In the genomic region with DNA sequence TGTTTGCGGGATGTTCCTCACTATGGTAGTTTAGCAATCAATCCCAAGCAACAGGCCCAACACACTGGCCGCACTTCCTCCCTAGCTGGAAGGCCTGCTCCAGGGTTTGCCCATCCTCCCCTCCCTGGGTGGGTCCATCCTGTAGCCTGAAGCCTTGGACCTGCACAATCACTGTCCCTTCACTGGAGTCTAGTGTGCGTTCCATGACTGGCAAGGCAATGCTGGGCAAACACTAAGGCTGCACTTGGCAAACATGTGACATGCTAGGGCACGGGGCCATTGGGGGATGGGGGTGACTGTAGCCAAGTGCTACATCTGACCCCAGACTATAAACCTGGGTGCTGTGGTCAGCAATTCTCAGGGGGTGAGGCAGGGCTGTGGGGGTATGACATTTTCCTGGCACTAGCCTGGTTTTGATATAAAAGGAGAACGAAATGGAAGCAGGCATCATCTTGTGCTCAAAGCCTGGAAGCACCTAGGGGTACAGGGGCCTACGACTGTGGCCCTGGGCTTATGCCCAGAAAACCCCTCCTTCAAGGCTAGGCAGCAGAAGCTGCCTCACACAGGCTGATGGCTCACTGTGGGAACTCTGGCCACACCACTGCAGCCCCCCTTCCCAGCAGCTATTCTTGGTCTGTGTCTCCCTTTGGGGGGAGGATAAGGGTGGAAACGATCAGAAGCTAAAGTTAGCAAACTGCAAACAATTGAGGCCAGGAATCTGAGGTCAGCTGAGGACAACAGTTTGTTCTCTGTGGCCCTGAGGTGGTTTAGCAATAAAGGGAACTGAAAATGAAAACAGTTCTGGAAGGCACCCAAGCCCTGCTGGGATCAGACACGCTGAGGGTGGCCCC, we compare ENCODE assay signal across 9 mouse cellular contexts. TPM values are rescaled to one million over a fixed set of nuclear protein-coding genes. Genes with fewer than 3 reads are reported as not detected.
A peak's percentile ranks its signal among the peaks of the same experiment; 100 is the strongest.
DNase-seq lines count a peak whose midpoint lies in the region; ATAC-seq lines count a peak whose summit lies in the region.
"Had no signal": no experiment of that assay in that cellular context is flagged by ENCODE, and none has a peak within 500 bp of the region (broad histone marks: within the 10 kb centered on the region; RNA-seq: fewer than 3 reads in every experiment).

No protein-coding gene starts in this region.

- H3K4me1 ChIP-seq in heart, embryonic 11.5 days (ENCODE audit: control insufficient read depth, insufficient read depth, low read length): peaks cover 63% of the 10 kb centered on the region
- peaks cover 58% of the 10 kb centered on the region for H3K4me1 ChIP-seq in kidney, embryonic 16.5 days (ENCODE audit: insufficient read depth, low read length)

- H3K9ac ChIP-seq in heart, embryonic 11.5 days (ENCODE audit: low read depth, low read length): no peak overlapping the region
- H3K9ac ChIP-seq in kidney, embryonic 16.5 days (replicated peaks; ENCODE audit: low read length): no peak overlapping the region; the same call in 1 of the 2 replicates
- H3K9ac ChIP-seq: neural tube, embryonic 12.5 days had no signal

- H3K36me3 ChIP-seq in heart, embryonic 11.5 days (ENCODE audit: control insufficient read depth, insufficient read depth, low read length): no peaks in the 10 kb centered on the region
- H3K36me3 ChIP-seq in kidney, embryonic 16.5 days (ENCODE audit: insufficient read depth, low read length): no peaks in the 10 kb centered on the region
- H3K36me3 ChIP-seq: neural tube, embryonic 12.5 days had no signal

- no peaks in the 10 kb centered on the region for H3K27me3 ChIP-seq in heart, embryonic 11.5 days (ENCODE audit: control insufficient read depth, insufficient read depth, low read length)
- no peaks in the 10 kb centered on the region for H3K27me3 ChIP-seq in kidney, embryonic 16.5 days (ENCODE audit: insufficient read depth, low read length)
- H3K27me3 ChIP-seq: neural tube, embryonic 12.5 days had no signal

- ATAC-seq in heart, embryonic 11.5 days (replicated peaks; ENCODE audit: insufficient number of reproducible peaks, low FRiP score, low TSS enrichment): peak; percentile 60
- ATAC-seq in kidney, embryonic 16.5 days (ENCODE audit: low FRiP score, low TSS enrichment): peak; percentile 29
- ATAC-seq in CD4-positive, CD25-positive, alpha-beta regulatory T cell, adult 4 months: no peak

- peak overlapping the region; percentile 54 for H3K27ac ChIP-seq in heart, embryonic 11.5 days (ENCODE audit: low read depth, low read length)
- peak overlapping the region; percentile 66 for H3K27ac ChIP-seq in kidney, embryonic 16.5 days (ENCODE audit: low read length)
- H3K27ac ChIP-seq: neural tube, embryonic 12.5 days had no signal

- peak overlapping the region; percentile 17 for H3K4me2 ChIP-seq in heart, embryonic 11.5 days
- peak overlapping the region; percentile 10; the same call in 1 of the 2 replicates for H3K4me2 ChIP-seq in kidney, embryonic 16.5 days (replicated peaks; ENCODE audit: low read depth, low read length)
- H3K4me2 ChIP-seq: neural tube, embryonic 12.5 days had no signal

- DNase-seq in urinary bladder, adult 18-20 months (ENCODE audit: low spot score in 2 of 2): peak; percentile 45 to 62
- no peak for DNase-seq in urinary bladder, postnatal 10 days (ENCODE audit: low spot score)
- DNase-seq in cerebellum, postnatal 25 days: peak; percentile 74 to 75
- DNase-seq in lung, postnatal 4 days: peak; percentile 78 to 86
- DNase-seq in testis, postnatal 10 days (ENCODE audit: low spot score): peak; percentile 75

- WGBS in heart, embryonic 11.5 days (ENCODE audit: insufficient replicate concordance): 48% methylated on average over 8 of the region's 8 CpGs
- 43% methylated on average over 8 of the region's 8 CpGs for WGBS in kidney, embryonic 16.5 days

- no peaks in the 10 kb centered on the region for H3K9me3 ChIP-seq in heart, embryonic 11.5 days (replicated peaks; ENCODE audit: control insufficient read depth, low read length)
- no peaks in the 10 kb centered on the region for H3K9me3 ChIP-seq in kidney, embryonic 16.5 days (ENCODE audit: low read length)
- H3K9me3 ChIP-seq: neural tube, embryonic 12.5 days had no signal

- H3K4me3 ChIP-seq in heart, embryonic 11.5 days (ENCODE audit: low read depth, low read length): no peak overlapping the region
- no peak overlapping the region for H3K4me3 ChIP-seq in kidney, embryonic 16.5 days (ENCODE audit: low read length)
- H3K4me3 ChIP-seq: neural tube, embryonic 12.5 days had no signal

RNA-seq across cellular contexts. Expression of gene E030018B13Rik, which starts 5.0 kb away (rescaled TPM):
- not detected in 2 replicates for polyA plus RNA-seq in heart, embryonic 11.5 days (2014; fragmentation: Nextera tagmentation; extraction: Ambion mirVana)
- polyA plus RNA-seq in kidney, embryonic 16.5 days (2015; fragmentation: Nextera tagmentation; extraction: Ambion mirVana): not detected in 2 replicates
- not detected for polyA plus RNA-seq in CD4-positive, CD25-positive, alpha-beta regulatory T cell, adult 4 months (2017; shearing (Covaris generic))

RNA-seq across cellular contexts. Expression of gene Klf13, which starts 27.1 kb away (rescaled TPM):
- polyA plus RNA-seq in heart, embryonic 11.5 days (2014; fragmentation: Nextera tagmentation; extraction: Ambion mirVana): 16.3 and 18.8 TPM in 2 replicates
- 23.2 and 23.7 TPM in 2 replicates for polyA plus RNA-seq in kidney, embryonic 16.5 days (2015; fragmentation: Nextera tagmentation; extraction: Ambion mirVana)
- polyA plus RNA-seq in CD4-positive, CD25-positive, alpha-beta regulatory T cell, adult 4 months (2017; shearing (Covaris generic)): 100 to 1,000 TPM; 209 to 217 TPM
